Mouse (Mus musculus): Measurements from ENCODE around the gene Acox3.

GRCm38 (mm10) chr5:35546127-35546526 lies 36.7 kb upstream of the Acox3 start:
- TF ChIP-seq CTCF (IDR thresholded peaks at IDR 0.05; ENCODE audit: borderline replicate concordance, extremely low read depth, insufficient read depth, insufficient read length) (no peak), POLR2A (IDR thresholded peaks at IDR 0.05; ENCODE audit: borderline replicate concordance, extremely low read depth, insufficient read depth, insufficient read length, poor library complexity, severe bottlenecking) (no peak)

Measured in brain, embryonic 14.5 days (tissue).